Mouse (Mus musculus): ENCODE measurements at regions not wholly inside any gene's neighbourhood (a gene's known extent, or its start where the extent isn't known, plus 50 kb on each side); places are given as distances from the start of the nearest gene placed in this dataset.

GRCm38 (mm10) chr9:98791709-98792108 is 50.6 kb upstream of the Prr23a1 start:
- DNase-seq (ENCODE audit: low spot score in 2 of 2): no peak

DNA sequence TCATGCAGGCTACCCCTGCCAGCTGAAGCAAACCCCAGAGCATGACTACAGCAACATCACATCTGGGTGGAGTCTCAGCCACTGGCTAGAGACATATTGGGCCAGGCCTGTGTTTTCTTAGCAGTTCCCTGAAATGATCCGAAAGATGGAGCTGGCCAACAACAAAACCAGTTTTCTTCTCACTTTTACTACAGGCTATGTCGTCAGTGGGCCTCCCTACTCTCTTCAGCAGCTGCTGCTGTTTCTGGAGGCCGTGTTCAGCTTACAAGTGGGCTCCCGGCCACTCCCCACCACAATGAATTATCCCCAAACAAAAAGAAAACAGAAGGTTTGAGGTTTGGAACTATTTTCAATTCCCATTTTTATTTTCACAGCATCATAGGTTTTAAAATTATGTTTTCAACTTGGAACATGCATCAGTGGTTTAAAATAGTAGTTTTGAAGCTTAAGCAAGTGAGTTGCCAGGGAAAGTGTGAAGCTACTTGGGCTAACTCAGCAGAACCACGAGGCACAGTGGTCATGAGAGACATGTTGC is 68.6 kb upstream of the Prr23a1 start:
- DNase-seq (ENCODE audit: low spot score in 2 of 2): no peak

GRCm38 (mm10) chr9:98773212-98773611 is 69.1 kb upstream of the Prr23a1 start:
- no peak for DNase-seq (ENCODE audit: low spot score in 2 of 2)

GRCm38 (mm10) chr9:98754764-98755163 is 87.5 kb upstream of the Prr23a1 start:
- no peak for DNase-seq (ENCODE audit: low spot score in 2 of 2)

DNA sequence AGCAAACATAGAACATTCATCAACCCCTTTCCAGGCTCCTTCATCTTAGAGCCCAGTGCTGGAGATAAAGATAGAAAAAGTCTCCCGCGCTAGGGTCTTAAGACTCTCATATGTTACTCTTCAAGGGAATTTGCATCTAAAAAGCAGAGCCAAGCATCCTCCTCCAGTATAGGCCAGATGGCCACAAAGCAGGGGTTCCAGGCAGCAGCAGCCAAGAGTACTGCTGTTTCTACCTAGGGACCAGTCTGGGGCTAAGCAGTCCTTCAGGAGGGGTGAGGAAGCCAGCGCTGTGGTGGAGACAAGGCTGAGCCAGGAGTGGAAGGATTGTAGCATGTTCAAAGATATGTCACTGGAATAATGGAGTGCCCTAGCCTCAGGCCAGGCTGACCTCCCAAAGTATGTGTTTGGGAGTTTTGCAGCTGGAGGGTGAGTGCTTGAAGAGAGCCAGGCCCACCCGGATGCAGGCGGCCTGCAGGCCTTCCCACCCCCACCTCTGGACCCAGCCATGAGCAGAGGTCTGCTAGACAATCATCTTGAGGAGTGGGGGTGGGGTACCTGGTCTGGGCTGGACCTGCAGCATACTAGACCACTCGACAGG is 88.8 kb upstream of the Prr23a1 start:
- no peak for DNase-seq (ENCODE audit: low spot score in 2 of 2)

DNA sequence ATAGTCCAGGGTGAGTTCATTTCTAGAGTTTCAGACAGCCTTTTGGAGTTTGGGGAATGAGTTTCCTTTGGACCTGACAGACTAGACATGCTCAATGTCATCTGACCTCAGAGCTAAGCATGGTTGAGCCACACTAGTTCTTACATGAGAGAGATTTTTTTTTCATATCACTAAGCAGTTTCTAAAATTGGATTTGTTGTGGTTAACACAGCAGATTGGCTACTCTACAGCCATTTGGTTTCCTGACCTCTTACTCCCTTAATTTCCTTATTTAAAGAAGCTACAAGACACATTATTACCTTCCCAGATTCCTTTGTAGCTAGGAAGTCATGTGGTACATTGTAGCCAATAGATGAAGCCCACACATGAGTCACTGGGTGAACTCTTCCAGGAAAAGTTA is 98.5 kb upstream of the Prr23a1 start:
- DNase-seq (ENCODE audit: low spot score in 2 of 2): no peak

- no peak for DNase-seq (ENCODE audit: low spot score in 2 of 2)
These were observed 114.9 kb upstream of the Prr23a1 start for GRCm38 (mm10) chr9:98727276-98727860.

DNA sequence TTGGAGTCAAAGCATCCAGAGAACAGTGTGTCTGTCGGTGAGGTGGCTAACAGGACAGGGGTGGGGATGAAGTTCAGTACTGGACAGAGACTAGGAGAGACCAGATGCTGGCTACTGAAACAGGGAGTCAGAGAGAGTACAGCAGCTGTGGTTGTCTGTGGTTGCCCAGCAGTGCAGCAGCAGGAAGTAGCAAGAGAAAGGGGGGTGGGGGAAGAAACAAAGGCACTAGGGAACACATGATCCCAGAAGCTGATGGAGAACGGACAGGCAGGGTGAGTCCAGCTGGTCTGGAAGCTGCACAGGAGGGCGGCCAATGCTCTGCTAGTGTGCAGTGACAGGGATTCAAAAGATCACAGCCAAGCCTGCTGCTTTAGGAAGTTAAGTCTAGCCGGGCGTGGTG is 115.7 kb upstream of the Prr23a1 start:
- no peak for DNase-seq (ENCODE audit: low spot score in 2 of 2)

- no peak for DNase-seq (ENCODE audit: low spot score in 2 of 2)
These were observed 119.4 kb upstream of the Prr23a1 start for GRCm38 (mm10) chr9:98722885-98723284.

DNA sequence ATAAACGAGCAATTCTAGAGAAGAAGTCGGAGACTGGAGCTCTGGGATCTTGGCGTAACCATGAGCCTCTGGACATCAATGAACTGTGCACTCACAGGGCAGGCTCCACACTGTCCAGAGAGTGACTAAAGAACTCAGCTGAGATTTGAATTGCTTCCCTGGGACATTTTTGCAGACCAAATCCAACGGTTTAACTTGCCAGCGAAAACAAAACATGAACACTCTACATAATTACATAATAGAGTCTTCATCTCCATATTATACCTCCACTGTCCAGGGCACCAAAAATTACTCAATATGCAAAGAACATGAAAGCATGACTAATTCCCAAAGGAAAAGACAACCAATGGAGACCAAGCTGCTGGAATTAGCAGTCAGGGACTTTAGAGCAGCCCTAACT is 119.9 kb upstream of the Mrps22 start:
- no peak for DNase-seq (ENCODE audit: low spot score in 2 of 2)

DNA sequence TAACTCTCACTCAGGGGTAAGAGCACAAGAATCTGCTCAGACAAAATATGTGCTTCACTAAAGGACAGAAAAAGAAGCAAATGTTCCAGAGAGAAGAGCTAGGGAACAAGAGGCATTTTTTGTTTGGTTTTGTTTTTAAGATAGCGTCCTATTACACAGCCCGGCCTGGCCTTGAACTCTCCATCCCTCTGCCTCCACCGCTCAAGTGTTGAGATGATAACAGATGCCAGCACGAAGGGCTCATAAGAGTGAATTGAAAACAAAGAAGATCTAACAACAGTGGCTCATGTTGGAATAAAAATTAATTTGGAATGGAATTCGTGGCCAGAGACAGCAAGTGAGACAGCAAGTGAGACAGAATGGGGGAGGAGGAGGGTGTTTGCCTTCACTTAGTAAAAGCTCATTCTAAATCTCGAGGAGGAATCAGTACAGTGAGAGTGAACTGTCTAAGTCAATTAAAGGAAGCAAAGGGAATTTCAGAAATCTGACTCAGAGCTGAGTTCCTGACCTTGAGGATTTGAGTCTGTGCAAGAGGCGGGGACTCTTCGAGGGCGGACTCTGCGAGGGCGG is 116.3 kb upstream of the Mrps22 start:
- DNase-seq (ENCODE audit: low spot score in 2 of 2): no peak

GRCm38 (mm10) chr9:98714661-98715060 is 113.2 kb upstream of the Mrps22 start:
- DNase-seq (ENCODE audit: low spot score in 2 of 2): no peak

DNA sequence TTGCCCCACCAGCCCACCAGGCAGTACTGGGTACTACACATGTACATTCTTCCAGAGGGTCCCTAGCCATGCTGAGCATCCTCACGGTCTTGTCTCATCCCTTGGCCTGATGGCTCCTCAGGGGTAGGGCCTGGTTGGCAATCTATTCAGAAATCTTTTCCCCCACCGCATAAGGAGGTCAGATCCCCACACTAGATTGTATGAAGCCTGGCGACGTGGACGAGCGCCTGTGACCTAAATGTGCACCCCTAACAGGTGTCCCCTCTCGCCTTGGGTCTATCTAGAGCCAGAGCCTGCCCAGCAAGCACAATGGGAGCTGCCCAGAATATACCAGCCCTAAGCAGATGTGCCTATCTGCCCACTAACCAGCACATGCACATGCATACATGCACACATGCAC is 111.4 kb upstream of the Mrps22 start:
- DNase-seq (ENCODE audit: low spot score in 2 of 2): no peak

GRCm38 (mm10) chr9:98712023-98712563 is 110.6 kb upstream of the Mrps22 start:
- no peak for DNase-seq (ENCODE audit: low spot score in 2 of 2)

- DNase-seq (ENCODE audit: low spot score in 2 of 2): no peak
These were observed 108.8 kb upstream of the Mrps22 start for GRCm38 (mm10) chr9:98710155-98710710.

- no peak for DNase-seq (ENCODE audit: low spot score in 2 of 2)
These were observed 106.7 kb upstream of the Mrps22 start for GRCm38 (mm10) chr9:98708001-98708680.

- DNase-seq (ENCODE audit: low spot score in 2 of 2): no peak
These were observed 106.0 kb upstream of the Mrps22 start for GRCm38 (mm10) chr9:98707491-98707890.

- no peak for DNase-seq (ENCODE audit: low spot score in 2 of 2)
These were observed 102.7 kb upstream of the Mrps22 start for GRCm38 (mm10) chr9:98704131-98704530.

DNA sequence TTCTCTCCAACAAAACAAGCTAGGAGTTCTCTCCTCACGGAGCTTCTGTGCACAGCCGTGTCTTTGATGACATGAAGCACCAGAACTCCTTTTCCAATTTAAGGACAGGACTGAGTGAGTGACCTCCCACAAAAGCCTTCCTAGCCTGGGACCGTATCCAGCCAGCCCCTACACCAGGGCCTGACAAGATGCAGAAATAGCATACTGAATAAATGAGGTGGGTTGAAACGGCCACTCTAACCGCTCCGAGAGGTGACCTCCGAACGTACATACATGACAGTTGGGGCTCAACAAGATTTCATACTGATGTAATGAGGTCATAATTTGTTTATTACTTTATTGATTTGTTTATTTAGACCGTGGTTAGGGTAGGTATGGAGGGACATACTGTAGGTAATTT is 101.9 kb upstream of the Mrps22 start:
- DNase-seq (ENCODE audit: low spot score in 2 of 2): no peak

GRCm38 (mm10) chr9:98700571-98700970 is 99.1 kb upstream of the Mrps22 start:
- no peak for DNase-seq (ENCODE audit: low spot score in 2 of 2)

DNA sequence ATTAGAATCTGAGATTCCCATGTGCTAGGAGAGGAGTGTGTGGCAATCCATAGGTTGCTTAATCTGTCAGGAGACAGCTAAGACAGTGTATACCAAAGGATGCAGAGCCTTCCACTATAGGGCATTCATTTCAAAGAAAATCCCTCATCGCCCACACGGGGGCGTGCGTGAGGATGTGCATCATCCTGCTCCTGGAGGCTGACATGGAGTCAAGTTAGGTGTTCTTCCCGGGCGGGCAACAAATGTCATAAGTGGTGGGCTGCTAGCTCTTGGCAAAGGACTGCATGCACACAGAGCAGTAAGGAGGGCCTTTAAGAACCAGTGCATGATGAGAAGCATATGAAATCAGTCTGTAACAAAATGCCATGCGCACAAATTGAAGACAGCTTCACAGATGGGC is 95.7 kb upstream of the Mrps22 start:
- no peak for DNase-seq (ENCODE audit: low spot score in 2 of 2)

- no peak for DNase-seq (ENCODE audit: low spot score in 2 of 2)
These were observed 93.6 kb upstream of the Mrps22 start for GRCm38 (mm10) chr9:98695035-98695434.
